Mouse (Mus musculus): ENCODE results near the gene Usp3. TPM values are rescaled to one million over a fixed set of nuclear protein-coding genes. Genes with fewer than 3 reads are reported as not detected.

Usp3 gene
- polyA plus RNA-seq, 1 experiment from 2014 or later: 42.7 TPM

DNA sequence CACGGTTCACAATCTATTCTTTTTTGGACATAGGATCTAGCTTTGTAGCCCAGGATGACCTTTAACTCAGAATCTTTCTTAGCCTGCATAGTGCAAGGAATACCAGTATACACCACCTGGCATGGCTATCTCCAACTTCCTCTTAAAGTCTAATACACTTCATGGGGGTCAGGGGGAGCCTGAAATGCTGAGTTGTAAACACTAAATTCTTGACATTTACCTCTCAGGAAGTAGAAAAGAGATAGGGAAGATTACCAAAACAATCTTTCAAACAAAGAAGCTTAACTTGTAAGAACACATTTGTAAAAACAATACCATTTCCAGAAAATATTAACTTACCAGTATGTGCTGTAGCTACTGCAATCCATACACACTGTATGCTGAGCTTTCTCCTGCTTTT is 30.7 kb downstream of the Usp3 start:
- no peaks in the 10 kb centered on the region for H3K27me3 ChIP-seq (ENCODE audit: control insufficient read depth, insufficient read depth, low read length)
- H3K27ac ChIP-seq (ENCODE audit: low read length): no peak overlapping the region
- H3K9me3 ChIP-seq (replicated peaks; ENCODE audit: control insufficient read depth, low read length): no peaks in the 10 kb centered on the region
- no peak overlapping the region for H3K9ac ChIP-seq (ENCODE audit: low read length)
- no peak for ATAC-seq (replicated peaks; ENCODE audit: extremely low read depth, insufficient read depth, low FRiP score)
- H3K4me3 ChIP-seq (ENCODE audit: low read length): no peak overlapping the region
- 59% methylated on average over 1 of the region's 1 CpGs for WGBS
- no peak overlapping the region for H3K4me2 ChIP-seq (ENCODE audit: low read depth, low read length)
- H3K36me3 ChIP-seq (ENCODE audit: control insufficient read depth, insufficient read depth): no peaks in the 10 kb centered on the region
- peaks cover 16% of the 10 kb centered on the region for H3K4me1 ChIP-seq (ENCODE audit: control insufficient read depth, insufficient read depth, low read length)

- no peak overlapping the region for H3K4me2 ChIP-seq (ENCODE audit: low read depth, low read length)
- no peak overlapping the region for H3K4me3 ChIP-seq (ENCODE audit: low read length)
- no peaks in the 10 kb centered on the region for H3K27me3 ChIP-seq (ENCODE audit: control insufficient read depth, insufficient read depth, low read length)
- H3K9me3 ChIP-seq (replicated peaks; ENCODE audit: control insufficient read depth, low read length): no peaks in the 10 kb centered on the region
- H3K36me3 ChIP-seq (ENCODE audit: control insufficient read depth, insufficient read depth): no peaks in the 10 kb centered on the region
- H3K27ac ChIP-seq (ENCODE audit: low read length): no peak overlapping the region
- WGBS: 82% methylated on average over 2 of the region's 2 CpGs
- peaks cover 16% of the 10 kb centered on the region for H3K4me1 ChIP-seq (ENCODE audit: control insufficient read depth, insufficient read depth, low read length)
- ATAC-seq (replicated peaks; ENCODE audit: extremely low read depth, insufficient read depth, low FRiP score): no peak
- H3K9ac ChIP-seq (ENCODE audit: low read length): no peak overlapping the region
These were observed 31.4 kb downstream of the Usp3 start for GRCm38 (mm10) chr9:66561496-66561895.

GRCm38 (mm10) chr9:66560728-66561127 is 32.2 kb downstream of the Usp3 start:
- H3K27me3 ChIP-seq (ENCODE audit: control insufficient read depth, insufficient read depth, low read length): no peaks in the 10 kb centered on the region
- peaks cover 16% of the 10 kb centered on the region for H3K4me1 ChIP-seq (ENCODE audit: control insufficient read depth, insufficient read depth, low read length)
- H3K36me3 ChIP-seq (ENCODE audit: control insufficient read depth, insufficient read depth): no peaks in the 10 kb centered on the region
- H3K27ac ChIP-seq (ENCODE audit: low read length): peak overlapping the region; percentile 53; the same call in 1 of the 2 replicates
- WGBS: 78% methylated on average over 1 of the region's 1 CpGs
- H3K9ac ChIP-seq (ENCODE audit: low read length): no peak overlapping the region
- no peaks in the 10 kb centered on the region for H3K9me3 ChIP-seq (replicated peaks; ENCODE audit: control insufficient read depth, low read length)
- no peak overlapping the region for H3K4me2 ChIP-seq (ENCODE audit: low read depth, low read length)
- H3K4me3 ChIP-seq (ENCODE audit: low read length): no peak overlapping the region
- ATAC-seq (replicated peaks; ENCODE audit: extremely low read depth, insufficient read depth, low FRiP score): 0 out of 2 replicates have a peak, but pooled peaks have one; percentile 14

DNA sequence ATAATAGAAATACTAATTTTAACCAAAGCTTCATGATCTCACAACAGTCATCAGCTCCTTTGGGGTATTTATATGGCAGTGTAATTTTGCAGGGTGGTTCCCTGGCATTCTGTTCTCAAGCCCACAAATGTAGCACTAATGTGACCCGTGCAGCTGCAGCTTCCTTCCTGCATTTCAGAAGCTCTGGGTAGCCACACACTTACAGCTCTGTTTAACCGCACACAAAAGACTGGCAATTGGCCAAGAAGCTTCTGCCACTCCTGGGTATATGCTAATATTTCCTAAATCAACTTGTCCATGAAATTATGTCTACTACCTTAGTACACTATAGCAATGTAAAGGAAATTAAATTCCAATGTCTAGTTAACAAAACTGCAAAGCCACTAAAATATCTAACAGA is 32.6 kb downstream of the Usp3 start:
- Histone ChIP-seq H3K4me3 (ENCODE audit: low read length) (no peak overlapping the region), H3K4me1 (ENCODE audit: control insufficient read depth, insufficient read depth, low read length) (peaks cover 16% of the 10 kb centered on the region), H3K9me3 (replicated peaks; ENCODE audit: control insufficient read depth, low read length) (no peaks in the 10 kb centered on the region), H3K4me2 (ENCODE audit: low read depth, low read length) (no peak overlapping the region), H3K27ac (ENCODE audit: low read length) (peak overlapping the region; percentile 48; the same call in 1 of the 2 replicates), H3K27me3 (ENCODE audit: control insufficient read depth, insufficient read depth, low read length) (no peaks in the 10 kb centered on the region), H3K9ac (ENCODE audit: low read length) (no peak overlapping the region), H3K36me3 (ENCODE audit: control insufficient read depth, insufficient read depth) (no peaks in the 10 kb centered on the region)
- WGBS: 0% methylated on average over 2 of the region's 2 CpGs
- ATAC-seq (replicated peaks; ENCODE audit: extremely low read depth, insufficient read depth, low FRiP score): peak; percentile 60

DNA sequence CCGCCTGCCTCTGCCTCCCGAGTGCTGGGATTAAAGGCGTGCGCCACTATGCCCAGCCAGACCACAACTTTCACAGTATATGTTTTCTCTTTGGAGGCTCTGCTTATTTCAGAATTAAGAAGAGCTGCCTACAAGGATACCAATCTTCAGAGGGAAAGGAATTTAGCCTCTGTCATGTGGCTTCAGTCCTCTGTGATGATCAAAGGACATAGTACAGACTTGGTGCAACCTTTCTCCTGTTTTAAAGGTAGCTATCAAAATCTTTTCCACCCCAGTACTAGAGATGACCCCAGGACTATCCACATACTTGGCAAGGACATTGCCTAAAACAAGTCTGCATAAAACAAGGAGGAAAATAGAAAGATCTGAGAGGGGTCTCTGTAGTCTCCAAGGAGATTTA is 34.0 kb downstream of the Usp3 start:
- Histone ChIP-seq H3K4me2 (ENCODE audit: low read depth, low read length) (no peak overlapping the region), H3K27me3 (ENCODE audit: control insufficient read depth, insufficient read depth, low read length) (no peaks in the 10 kb centered on the region), H3K9ac (ENCODE audit: low read length) (no peak overlapping the region), H3K27ac (ENCODE audit: low read length) (peak overlapping the region; percentile 51), H3K4me3 (ENCODE audit: low read length) (no peak overlapping the region), H3K4me1 (ENCODE audit: control insufficient read depth, insufficient read depth, low read length) (peaks cover 16% of the 10 kb centered on the region), H3K9me3 (replicated peaks; ENCODE audit: control insufficient read depth, low read length) (no peaks in the 10 kb centered on the region), H3K36me3 (ENCODE audit: control insufficient read depth, insufficient read depth) (no peaks in the 10 kb centered on the region)
- no peak for ATAC-seq (replicated peaks; ENCODE audit: extremely low read depth, insufficient read depth, low FRiP score)
- 93% methylated on average over 4 of the region's 4 CpGs for WGBS

DNA sequence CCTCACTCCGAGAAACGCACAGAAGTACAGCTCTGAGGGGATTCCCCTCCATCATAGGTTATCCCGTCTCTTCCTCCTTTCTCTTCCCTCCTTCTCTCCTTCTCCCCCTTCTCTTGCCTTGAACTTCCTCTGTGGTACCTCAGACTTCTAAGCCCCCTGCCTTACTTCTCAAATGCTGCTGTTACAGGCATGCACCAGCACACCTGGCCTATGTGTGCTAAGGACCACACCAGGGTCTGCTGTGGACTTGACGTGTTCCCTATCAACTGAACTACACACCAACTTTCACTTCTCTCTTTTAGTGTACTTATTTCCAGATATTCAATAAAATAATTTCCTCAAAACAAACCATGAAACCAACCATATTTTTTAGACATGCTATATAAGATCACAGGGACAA is 50.2 kb downstream of the Usp3 start:
- no peak overlapping the region for H3K9ac ChIP-seq (ENCODE audit: low read length)
- H3K4me1 ChIP-seq (ENCODE audit: control insufficient read depth, insufficient read depth, low read length): no peaks in the 10 kb centered on the region
- H3K36me3 ChIP-seq (ENCODE audit: control insufficient read depth, insufficient read depth): peaks cover 32% of the 10 kb centered on the region
- no peak overlapping the region for H3K4me3 ChIP-seq (ENCODE audit: low read length)
- 85% methylated on average over 4 of the region's 4 CpGs for WGBS
- H3K27ac ChIP-seq (ENCODE audit: low read length): no peak overlapping the region
- H3K4me2 ChIP-seq (ENCODE audit: low read depth, low read length): no peak overlapping the region
- ATAC-seq (replicated peaks; ENCODE audit: extremely low read depth, insufficient read depth, low FRiP score): no peak
- H3K9me3 ChIP-seq (replicated peaks; ENCODE audit: control insufficient read depth, low read length): no peaks in the 10 kb centered on the region
- no peaks in the 10 kb centered on the region for H3K27me3 ChIP-seq (ENCODE audit: control insufficient read depth, insufficient read depth, low read length)

DNA sequence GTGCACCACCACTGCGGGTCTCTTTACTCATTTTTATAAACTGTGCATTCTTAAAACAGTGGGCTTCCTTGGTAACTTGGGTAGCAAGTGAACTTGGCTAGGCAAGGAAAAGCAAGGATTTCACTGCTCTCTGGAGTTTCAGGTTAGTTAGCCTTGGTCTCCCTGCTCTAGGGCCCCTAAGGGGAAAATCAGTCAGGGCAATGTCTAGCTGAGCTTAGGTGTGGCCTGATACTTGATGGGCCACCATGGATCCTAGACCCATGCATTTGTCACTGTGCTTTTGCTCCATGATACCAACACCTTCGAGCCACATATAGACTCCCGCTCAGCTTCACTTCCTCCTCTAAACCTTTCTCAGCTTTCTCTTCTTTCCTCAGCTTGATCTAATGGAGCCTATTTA is 71.3 kb downstream of the Usp3 start:
- no peaks in the 10 kb centered on the region for H3K27me3 ChIP-seq (ENCODE audit: control insufficient read depth, insufficient read depth, low read length)
- no peak for ATAC-seq (replicated peaks; ENCODE audit: extremely low read depth, insufficient read depth, low FRiP score)
- H3K4me1 ChIP-seq (ENCODE audit: control insufficient read depth, insufficient read depth, low read length): peaks cover 2% of the 10 kb centered on the region; the same call in 1 of the 2 replicates
- no peak overlapping the region for H3K4me2 ChIP-seq (ENCODE audit: low read depth, low read length)
- H3K27ac ChIP-seq (ENCODE audit: low read length): no peak overlapping the region
- 97% methylated on average over 3 of the region's 3 CpGs for WGBS
- H3K9me3 ChIP-seq (replicated peaks; ENCODE audit: control insufficient read depth, low read length): no peaks in the 10 kb centered on the region
- no peak overlapping the region for H3K4me3 ChIP-seq (ENCODE audit: low read length)
- H3K9ac ChIP-seq (ENCODE audit: low read length): no peak overlapping the region
- H3K36me3 ChIP-seq (ENCODE audit: control insufficient read depth, insufficient read depth): peaks cover 48% of the 10 kb centered on the region

- Histone ChIP-seq H3K4me2 (ENCODE audit: low read depth, low read length) (no peak overlapping the region), H3K9me3 (replicated peaks; ENCODE audit: control insufficient read depth, low read length) (no peaks in the 10 kb centered on the region), H3K36me3 (ENCODE audit: control insufficient read depth, insufficient read depth) (peaks cover 53% of the 10 kb centered on the region), H3K27me3 (ENCODE audit: control insufficient read depth, insufficient read depth, low read length) (no peaks in the 10 kb centered on the region), H3K4me3 (ENCODE audit: low read length) (no peak overlapping the region), H3K27ac (ENCODE audit: low read length) (no peak overlapping the region), H3K4me1 (ENCODE audit: control insufficient read depth, insufficient read depth, low read length) (peaks cover 9% of the 10 kb centered on the region; the same call in 1 of the 2 replicates), H3K9ac (ENCODE audit: low read length) (no peak overlapping the region)
- WGBS: 88% methylated on average over 4 of the region's 4 CpGs
- ATAC-seq (replicated peaks; ENCODE audit: extremely low read depth, insufficient read depth, low FRiP score): no peak
These were observed 72.6 kb downstream of the Usp3 start for GRCm38 (mm10) chr9:66520299-66520698.

DNA sequence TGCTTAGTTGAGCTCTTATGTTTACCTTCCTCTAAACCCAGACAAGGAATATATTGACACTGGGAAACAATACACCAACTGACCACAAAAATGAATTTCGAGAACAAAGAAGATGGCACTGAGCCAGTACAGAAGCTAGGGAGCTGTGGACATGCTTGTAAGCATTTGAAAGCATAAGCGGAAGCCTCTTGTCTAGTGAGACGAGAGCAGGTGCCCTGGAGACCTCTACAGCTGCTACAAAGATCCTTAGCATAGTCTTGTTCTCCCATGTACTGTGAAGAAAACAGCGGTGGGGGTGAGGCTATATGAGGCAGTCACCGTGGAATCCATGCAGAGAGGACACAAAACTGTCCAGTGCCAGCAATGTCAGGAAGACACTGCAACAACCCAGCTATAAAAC is 74.0 kb downstream of the Usp3 start:
- no peak overlapping the region for H3K4me2 ChIP-seq (ENCODE audit: low read depth, low read length)
- WGBS: 61% methylated on average over 5 of the region's 5 CpGs
- no peaks in the 10 kb centered on the region for H3K9me3 ChIP-seq (replicated peaks; ENCODE audit: control insufficient read depth, low read length)
- peaks cover 17% of the 10 kb centered on the region for H3K4me1 ChIP-seq (ENCODE audit: control insufficient read depth, insufficient read depth, low read length)
- no peak for ATAC-seq (replicated peaks; ENCODE audit: extremely low read depth, insufficient read depth, low FRiP score)
- H3K9ac ChIP-seq (ENCODE audit: low read length): no peak overlapping the region
- no peak overlapping the region for H3K4me3 ChIP-seq (ENCODE audit: low read length)
- peaks cover 45% of the 10 kb centered on the region for H3K36me3 ChIP-seq (ENCODE audit: control insufficient read depth, insufficient read depth)
- peak overlapping the region; percentile 23; the same call in 1 of the 2 replicates for H3K27ac ChIP-seq (ENCODE audit: low read length)
- H3K27me3 ChIP-seq (ENCODE audit: control insufficient read depth, insufficient read depth, low read length): no peaks in the 10 kb centered on the region
